Mouse (Mus musculus) heart, adult 2 months (tissue): ENCODE measurements around the gene Actr5. TPM values are rescaled to one million over a fixed set of nuclear protein-coding genes. Genes with fewer than 3 reads are reported as not detected.

Experiments used
- DNase-seq, 2 experiments: peaks; one replicate each; pipeline ENCODE4 v3.0.0; 2021
- H3K27ac ChIP-seq: fragments of 200-600 bp; 2 replicates; pipeline ENCODE4 v1.8.1; 2022
- H3K27me3 ChIP-seq: fragments of 200-500 bp; 2 replicates; pipeline ENCODE4 v1.6.1; 2012; ENCODE audit warnings: mild to moderate bottlenecking, low read length, inconsistent platforms, mixed read lengths; ENCODE audit not compliant: control insufficient read depth, insufficient read depth
- H3K36me3 ChIP-seq: fragments of 200-500 bp; 2 replicates; pipeline ENCODE4 v1.6.1; 2012; ENCODE audit warnings: low read length, inconsistent platforms; ENCODE audit not compliant: control insufficient read depth, insufficient read depth
- H3K4me1 ChIP-seq: fragments of 200-500 bp; 2 replicates; pipeline ENCODE4 v1.6.1; 2011; ENCODE audit warnings: low read length; ENCODE audit not compliant: control insufficient read depth, insufficient read depth
- H3K4me3 ChIP-seq: fragments of 200-600 bp; 2 replicates; pipeline ENCODE4 v1.8.1; 2022
- H3K79me2 ChIP-seq: fragments of 200-500 bp; replicated peaks from 2 replicates; pipeline ENCODE4 v1.6.1; 2012; ENCODE audit warnings: mild to moderate bottlenecking, inconsistent platforms, low read length, moderate library complexity, mixed read lengths; ENCODE audit not compliant: control insufficient read depth, insufficient read depth
- H3K9ac ChIP-seq: fragments of 200-500 bp; 2 replicates; pipeline ENCODE4 v1.6.1; 2012; ENCODE audit warnings: low read depth, mild to moderate bottlenecking, control low read depth, inconsistent platforms, low read length, mixed read lengths
- CTCF ChIP-seq: fragments of 200-600 bp; IDR thresholded peaks from 2 replicates; pipeline ENCODE4 v1.8.1; 2022; ENCODE audit warnings: antibody characterized with exemption, mild to moderate bottlenecking, moderate library complexity
- EP300 ChIP-seq: fragments of 200-500 bp; IDR thresholded peaks from 2 replicates; pipeline ENCODE4 v1.6.1; 2011; ENCODE audit warnings: low read depth, low read length, control low read depth; ENCODE audit not compliant: insufficient read depth
- POLR2A ChIP-seq: fragments of 200-500 bp; IDR thresholded peaks from 2 replicates; pipeline ENCODE4 v1.6.1; 2011; ENCODE audit warnings: mild to moderate bottlenecking, low read depth, low read length, control low read depth; ENCODE audit not compliant: insufficient read depth
- WGBS: fragments of 180-500 bp; shearing (Covaris S2); methylation state at CpG from one replicate; pipeline ENCODE4 v1.1.7; 2018; 5-methylcytosine and 5-hydroxymethylcytosine counted together
- intact Hi-C: fragments of 180-260 bp; cut with DNase I; formaldehyde crosslinking; loops from one replicate; pipeline ENCODE4 v1.15.1; 2025
- polyA plus RNA-seq: library from polyadenylated mRNA; depleted of rRNA; stranded (reverse); fragments of >200 nt; gene quantifications from 2 replicates; pipeline ENCODE4 v1.2.3, GENCODE M21; 2012
- total RNA-seq, 2 experiments: library from RNA; stranded (reverse); gene quantifications; 2 replicates each; pipeline ENCODE4 v1.2.3; 2021

Actr5 gene
- total and polyA plus RNA-seq, 3 experiments: 3.5 to 6.4 (median 4.8) TPM

DNA sequence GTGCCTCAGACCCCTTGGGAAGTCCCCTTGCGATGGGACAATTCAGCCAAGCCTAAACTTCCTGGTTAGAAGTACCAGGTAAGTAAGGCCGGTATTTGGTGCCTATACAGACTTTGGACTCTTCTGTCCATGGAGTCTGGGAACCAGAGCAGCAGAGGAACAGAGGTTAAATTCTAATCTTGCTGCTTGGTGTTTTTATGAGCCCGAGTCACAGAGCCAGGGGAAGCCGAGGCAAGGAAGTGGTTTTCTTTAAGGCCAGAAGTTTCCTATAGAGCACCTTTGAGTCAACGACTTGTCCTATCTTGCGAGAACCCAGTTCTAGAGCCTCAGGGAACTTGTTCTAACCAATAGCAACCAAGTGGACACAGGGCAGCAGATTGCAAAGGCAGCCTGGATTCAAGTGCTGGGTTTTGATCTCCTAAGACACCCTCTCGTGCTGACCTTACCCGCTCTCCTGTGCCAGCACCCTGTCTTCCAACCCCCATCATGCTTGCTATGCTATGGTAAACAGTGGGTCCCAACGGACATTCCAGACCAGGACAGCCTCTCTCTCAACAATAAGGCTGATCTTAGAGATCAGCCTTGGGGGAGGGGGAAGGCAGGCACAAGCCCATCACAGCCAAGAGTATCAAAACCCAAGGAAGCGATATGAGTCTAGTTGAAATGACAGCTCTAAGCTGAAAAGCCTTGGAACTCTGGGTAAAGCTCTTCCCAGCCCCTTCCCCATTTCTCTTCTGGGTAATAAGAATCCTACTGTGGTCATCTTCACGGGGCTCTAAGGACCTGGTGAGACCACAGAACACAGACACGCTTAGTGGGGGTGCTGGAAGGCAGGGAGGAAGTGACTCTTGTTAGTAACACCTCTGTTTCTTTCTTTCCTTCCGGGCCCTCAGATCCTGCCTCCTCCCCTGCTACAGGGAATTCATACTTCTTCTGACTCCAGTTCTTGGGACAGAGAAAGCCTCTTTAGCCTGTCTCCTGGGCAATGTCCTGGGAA, 44.8 kb downstream of the Actr5 start:
- WGBS: 39% methylated on average over 13 of the region's 13 CpGs
- no peak for DNase-seq
- Histone ChIP-seq H3K79me2 (no peaks in the 10 kb centered on the region), H3K27me3 (no peaks in the 10 kb centered on the region; the same call in 1 of the 2 replicates), H3K4me1 (peaks cover 12% of the 10 kb centered on the region), H3K4me3 (peak overlapping the region; percentile 64), H3K27ac (peak overlapping the region; percentile 91), H3K9ac (peak overlapping the region; percentile 4; the same call in 1 of the 2 replicates), H3K36me3 (no peaks in the 10 kb centered on the region)
- intact Hi-C loops: loop anchor here (2.0 kb wide), 1 partner anchor 65 kb away; no protein-coding TSS in a partner anchor
- TF ChIP-seq POLR2A (no peak), CTCF (no peak), EP300 (no peak)

DNA sequence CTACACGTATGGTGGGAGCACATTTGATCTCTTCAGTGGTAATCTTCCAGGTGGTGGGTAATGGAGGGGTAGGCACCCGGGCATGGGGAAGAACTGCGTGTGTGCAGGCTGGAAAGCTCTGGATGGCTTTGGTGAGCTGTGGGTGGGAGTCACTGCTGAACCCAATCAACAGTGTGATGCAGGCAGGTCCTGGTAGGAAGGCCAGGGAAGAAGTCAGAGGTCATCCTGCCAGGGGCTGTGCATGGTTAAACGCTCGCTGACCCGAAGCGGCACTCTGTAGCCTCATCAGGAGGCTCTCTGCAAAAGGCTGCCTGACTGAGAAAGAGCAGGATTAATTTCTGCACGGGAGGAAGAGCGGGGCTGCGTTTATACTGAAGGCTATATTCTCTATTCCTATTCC, 45.9 kb downstream of the Actr5 start:
- WGBS: 63% methylated on average over 10 of the region's 10 CpGs
- no peaks in the 10 kb centered on the region for H3K36me3 ChIP-seq
- intact Hi-C loops: no loop called here
- no peak for DNase-seq
- TF ChIP-seq POLR2A (no peak), CTCF (no peak), EP300 (no peak)
- H3K79me2 ChIP-seq: no peaks in the 10 kb centered on the region
- H3K9ac ChIP-seq: no peak overlapping the region
- H3K4me1 ChIP-seq: peaks cover 17% of the 10 kb centered on the region
- peak overlapping the region; percentile 91 for H3K27ac ChIP-seq
- H3K4me3 ChIP-seq: peak overlapping the region; percentile 64; the same call in 1 of the 2 replicates
- no peaks in the 10 kb centered on the region; the same call in 1 of the 2 replicates for H3K27me3 ChIP-seq

DNA sequence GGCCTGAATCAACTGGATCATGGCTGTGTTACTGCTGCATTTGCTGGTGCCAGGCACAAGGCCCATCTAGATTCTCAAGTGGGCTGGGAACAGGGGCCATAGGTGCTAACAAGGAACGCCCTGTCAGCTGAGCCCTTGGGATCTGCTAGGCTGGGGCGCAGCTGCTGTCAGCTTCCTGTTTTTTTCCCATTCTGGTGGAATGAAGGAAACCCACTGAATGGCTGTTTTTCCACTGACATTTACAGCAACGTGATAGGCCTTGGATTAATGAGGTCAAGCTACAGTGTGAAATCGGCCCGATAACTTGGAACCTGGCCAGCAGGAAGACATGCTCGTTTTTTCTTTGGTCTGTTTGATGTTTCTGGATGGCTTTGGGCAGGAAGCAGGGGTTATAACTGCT, 48.1 kb downstream of the Actr5 start:
- intact Hi-C loops: loop anchor here (2.0 kb wide), 2 partner anchors 14 to 24 kb away; no protein-coding TSS in a partner anchor
- no peak for TF ChIP-seq CTCF
- TF ChIP-seq EP300: peak; percentile 97
- TF ChIP-seq POLR2A: peak; percentile 50; the same call in 1 of the 2 replicates

DNA sequence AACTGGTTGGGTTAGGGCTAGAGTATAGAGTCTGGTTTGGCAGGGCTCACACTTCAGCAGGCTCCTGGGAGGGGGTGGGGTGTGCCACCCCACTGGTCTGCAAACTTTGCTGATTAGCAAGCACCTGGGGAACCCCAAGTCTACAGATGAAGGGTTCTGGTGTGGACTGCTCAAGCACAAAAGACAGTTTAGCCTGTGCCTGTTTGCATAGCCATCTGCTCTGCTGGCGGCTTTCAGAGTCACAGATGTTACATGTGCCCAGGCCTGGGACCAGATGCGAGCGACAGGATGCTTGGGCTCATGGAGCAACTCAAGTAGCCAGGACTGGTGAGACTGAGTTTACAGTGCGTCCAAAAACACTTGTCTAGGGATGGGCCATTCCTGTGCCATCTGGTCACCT, 48.8 kb downstream of the Actr5 start:
- H3K4me3 ChIP-seq: no peak overlapping the region; the same call in 1 of the 2 replicates
- 40% methylated on average over 4 of the region's 4 CpGs for WGBS
- peaks cover 16% of the 10 kb centered on the region for H3K4me1 ChIP-seq
- no peaks in the 10 kb centered on the region for H3K79me2 ChIP-seq
- H3K27me3 ChIP-seq: no peaks in the 10 kb centered on the region
- H3K9ac ChIP-seq: no peak overlapping the region
- no peaks in the 10 kb centered on the region for H3K36me3 ChIP-seq
- DNase-seq: peak in 1 of 2 experiments; percentile 44
- intact Hi-C loops: loop anchor here (2.0 kb wide), 2 partner anchors 13 to 23 kb away; no protein-coding TSS in a partner anchor
- no peak for TF ChIP-seq POLR2A
- TF ChIP-seq CTCF: no peak
- no peak for TF ChIP-seq EP300
- H3K27ac ChIP-seq: peak overlapping the region; percentile 80

More for the DNA sequence above, 48.1 kb downstream of the Actr5 start:
- peak; percentile 65 to 82 for DNase-seq
- Histone ChIP-seq H3K27me3 (no peaks in the 10 kb centered on the region), H3K27ac (peak overlapping the region; percentile 80), H3K9ac (no peak overlapping the region), H3K36me3 (no peaks in the 10 kb centered on the region), H3K4me1 (peaks cover 16% of the 10 kb centered on the region), H3K79me2 (no peaks in the 10 kb centered on the region), H3K4me3 (no peak overlapping the region; the same call in 1 of the 2 replicates)
- 28% methylated on average over 6 of the region's 6 CpGs for WGBS

DNA sequence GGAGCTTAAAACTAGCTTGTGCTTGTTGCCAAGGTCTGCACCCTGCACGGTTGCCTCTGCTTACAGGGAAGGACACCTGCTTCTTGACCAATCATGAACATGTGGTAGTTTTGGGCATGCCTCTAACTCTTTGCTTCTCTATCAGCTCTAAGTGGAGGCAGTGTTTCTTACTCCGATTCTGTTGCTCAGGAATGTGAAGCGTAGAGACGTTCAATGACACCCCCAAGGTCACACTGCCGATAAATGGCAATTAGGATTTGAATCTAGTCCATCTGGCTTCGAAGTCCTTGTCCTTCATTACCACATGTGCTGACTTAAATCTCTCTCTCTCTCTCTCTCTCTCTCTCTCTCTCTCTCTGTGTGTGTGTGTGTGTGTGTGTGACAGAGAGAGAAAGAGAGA, 49.4 kb downstream of the Actr5 start:
- Histone ChIP-seq H3K4me3 (no peak overlapping the region), H3K79me2 (no peaks in the 10 kb centered on the region), H3K36me3 (no peaks in the 10 kb centered on the region), H3K4me1 (peaks cover 16% of the 10 kb centered on the region), H3K9ac (no peak overlapping the region), H3K27me3 (no peaks in the 10 kb centered on the region), H3K27ac (peak overlapping the region; percentile 80; the same call in 1 of the 2 replicates)
- DNase-seq: no peak
- TF ChIP-seq EP300 (no peak), CTCF (no peak)
- intact Hi-C loops: no loop called here
- WGBS: 25% methylated on average over 6 of the region's 6 CpGs

DNA sequence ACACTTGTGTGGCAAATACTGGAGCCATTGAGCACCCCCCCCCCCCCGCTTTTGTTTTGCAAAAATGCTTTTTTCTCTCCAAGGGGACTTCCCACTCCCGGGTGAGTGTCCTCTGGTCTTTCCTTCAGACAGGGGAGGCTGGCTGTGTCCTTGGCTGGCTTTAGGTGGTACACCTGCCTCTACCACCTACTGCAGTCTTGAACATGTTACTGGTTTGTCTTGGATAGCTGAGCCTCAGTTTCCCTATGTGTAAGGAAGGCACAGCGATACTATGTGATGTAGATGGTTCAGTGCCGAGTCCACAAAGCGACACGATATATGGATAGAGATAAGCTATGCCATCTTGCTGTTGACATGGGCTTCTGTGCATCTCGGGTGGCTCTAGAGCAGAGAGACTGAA, 50.1 kb downstream of the Actr5 start:
- DNase-seq: no peak
- H3K4me1 ChIP-seq: peaks cover 16% of the 10 kb centered on the region
- no peak for TF ChIP-seq POLR2A
- TF ChIP-seq EP300: no peak
- no peak for TF ChIP-seq CTCF
- intact Hi-C loops: no loop called here
- no peaks in the 10 kb centered on the region for H3K27me3 ChIP-seq
- H3K4me3 ChIP-seq: no peak overlapping the region
- H3K79me2 ChIP-seq: no peaks in the 10 kb centered on the region
- no peak overlapping the region; the same call in 1 of the 2 replicates for H3K27ac ChIP-seq
- no peak overlapping the region for H3K9ac ChIP-seq
- 66% methylated on average over 7 of the region's 7 CpGs for WGBS
- H3K36me3 ChIP-seq: no peaks in the 10 kb centered on the region
